Mouse (Mus musculus) kidney, adult 9 months (tissue): ENCODE data around the gene Rbpjl.
A peak's percentile ranks its signal among the peaks of the same experiment; 100 is the strongest.

Source experiments
- DNase-seq: peaks from one replicate; pipeline ENCODE4 v3.0.0; 2022

The Rbpjl gene

GRCm38 (mm10) chr2:164402906-164403305 is at the start of gene Rbpjl:
Rbpjl (plus strand) TSS chr2:164403141.
- peak; percentile 83 for DNase-seq

- no peak for DNase-seq
Measured at GRCm38 (mm10) chr2:164353356-164353755, 49.6 kb upstream of the Rbpjl start.

DNA sequence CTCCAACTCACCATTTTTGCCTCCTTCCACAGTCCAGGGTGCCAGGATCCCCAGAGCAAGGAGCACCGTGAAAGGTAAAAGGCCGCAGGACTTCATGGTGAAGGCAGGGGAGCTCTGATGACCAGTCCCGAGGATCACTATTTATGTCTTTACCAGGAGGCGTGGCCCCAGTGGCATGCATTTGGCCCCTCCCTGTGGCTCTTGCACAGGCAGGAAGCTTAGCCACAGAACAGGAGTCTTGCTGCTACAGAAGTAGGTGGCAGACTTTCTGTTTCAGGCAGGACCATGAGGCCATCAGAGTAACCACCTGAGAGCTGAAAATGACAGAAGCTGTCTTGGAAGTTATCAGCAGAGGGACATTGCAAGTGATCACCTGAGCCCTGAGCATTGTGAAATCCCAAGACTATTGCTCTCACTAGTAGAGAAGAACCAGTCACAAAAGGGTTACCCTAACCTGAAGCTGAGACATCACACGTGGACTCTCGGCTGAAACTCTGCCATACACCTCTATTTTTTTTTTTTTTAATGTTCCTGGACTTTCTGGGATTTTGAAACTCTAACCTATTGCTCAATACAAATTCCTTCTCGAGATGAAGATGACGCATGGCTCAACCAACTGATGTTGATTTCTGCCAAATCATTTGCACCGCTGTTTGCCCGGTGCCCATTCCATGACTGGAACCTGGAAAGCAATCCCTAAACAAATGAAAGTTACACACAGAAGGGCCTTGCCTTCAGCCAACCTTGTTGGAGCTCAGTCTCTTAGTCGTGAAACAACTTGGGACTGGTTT is 46.6 kb upstream of the Rbpjl start:
- DNase-seq: no peak

GRCm38 (mm10) chr2:164358373-164358772 is 44.6 kb upstream of the Rbpjl start:
- DNase-seq: peak; percentile 11

DNA sequence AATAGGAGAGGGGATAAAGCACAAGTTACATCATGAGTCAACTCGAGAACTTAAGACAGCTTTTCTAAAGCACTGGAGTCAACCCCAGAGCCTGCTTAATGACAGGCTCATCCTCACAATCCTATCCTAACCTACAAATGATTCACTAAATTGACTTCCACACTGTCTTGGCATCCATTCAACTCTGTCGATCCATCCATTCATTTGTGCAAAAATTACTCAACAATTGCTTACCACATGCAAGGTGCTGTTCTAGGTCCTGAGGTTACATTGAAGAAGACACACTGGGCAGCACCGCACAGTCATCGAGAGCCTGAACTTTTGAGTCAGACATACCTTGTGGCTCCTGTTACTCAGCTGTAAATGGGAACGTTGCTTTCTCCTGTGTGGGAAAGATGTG is 43.9 kb upstream of the Rbpjl start:
- no peak for DNase-seq

GRCm38 (mm10) chr2:164359668-164360067 is 43.3 kb upstream of the Rbpjl start:
- no peak for DNase-seq

DNA sequence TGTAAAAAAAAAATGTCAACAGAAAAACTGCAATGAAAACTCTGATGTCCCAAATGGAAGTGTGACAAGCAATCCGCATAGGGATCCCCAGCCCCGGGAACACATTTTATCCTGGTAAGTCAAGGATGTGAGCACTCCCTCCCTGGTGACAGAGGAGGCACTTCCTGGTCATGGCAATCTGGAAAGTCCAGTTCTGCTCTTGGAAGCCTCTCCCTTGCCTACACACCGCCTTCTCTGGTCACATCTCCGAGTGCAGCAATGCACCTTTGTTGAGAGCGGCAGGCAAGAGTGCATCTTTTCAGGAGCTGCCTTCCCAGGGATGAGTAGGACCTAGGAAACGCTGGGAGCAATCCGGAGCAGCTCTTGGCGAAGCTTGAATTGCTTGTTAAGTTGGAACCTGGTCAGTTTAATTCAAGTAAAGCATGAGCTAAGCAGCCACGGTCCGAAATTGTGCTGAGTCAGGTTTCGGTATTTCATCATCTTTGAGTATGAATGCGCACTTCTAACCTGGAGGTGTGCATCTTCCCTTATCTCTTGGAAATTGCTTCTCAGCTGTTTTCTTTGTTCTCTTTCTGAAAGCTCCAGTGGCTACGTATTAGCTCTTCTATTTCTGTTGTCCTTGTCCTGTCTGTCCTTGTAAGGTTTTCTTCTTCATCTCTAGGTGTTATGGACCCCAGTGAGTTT is 41.8 kb upstream of the Rbpjl start:
- no peak for DNase-seq

- no peak for DNase-seq
Measured at GRCm38 (mm10) chr2:164366947-164367346, 36.0 kb upstream of the Rbpjl start.

- DNase-seq: no peak
Measured at GRCm38 (mm10) chr2:164368620-164369105, 34.3 kb upstream of the Rbpjl start.

DNA sequence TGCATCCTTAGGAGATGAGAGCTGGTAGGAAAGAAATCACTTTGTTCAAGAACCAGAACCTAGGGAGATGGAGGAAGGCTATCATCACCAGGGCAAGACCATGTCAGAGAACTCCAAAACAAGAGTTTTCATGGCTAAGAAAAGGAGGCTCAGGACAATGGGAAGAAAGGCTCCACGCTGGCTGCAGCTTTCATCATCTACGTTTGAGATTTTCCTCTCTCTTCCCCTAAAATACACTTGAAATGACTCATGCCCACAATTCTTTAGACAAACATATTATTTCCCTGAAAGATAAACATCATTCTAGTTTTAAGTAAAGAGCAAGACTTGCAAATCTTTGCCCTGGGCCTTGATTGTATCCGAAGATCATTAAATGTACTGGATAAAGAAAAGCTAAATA is 31.6 kb upstream of the Rbpjl start:
- DNase-seq: no peak

GRCm38 (mm10) chr2:164372408-164373053 is 30.4 kb upstream of the Rbpjl start:
- no peak for DNase-seq

GRCm38 (mm10) chr2:164373187-164373586 is 29.8 kb upstream of the Rbpjl start:
- no peak for DNase-seq

GRCm38 (mm10) chr2:164377478-164378426 is 25.2 kb upstream of the Rbpjl start:
- no peak for DNase-seq

DNA sequence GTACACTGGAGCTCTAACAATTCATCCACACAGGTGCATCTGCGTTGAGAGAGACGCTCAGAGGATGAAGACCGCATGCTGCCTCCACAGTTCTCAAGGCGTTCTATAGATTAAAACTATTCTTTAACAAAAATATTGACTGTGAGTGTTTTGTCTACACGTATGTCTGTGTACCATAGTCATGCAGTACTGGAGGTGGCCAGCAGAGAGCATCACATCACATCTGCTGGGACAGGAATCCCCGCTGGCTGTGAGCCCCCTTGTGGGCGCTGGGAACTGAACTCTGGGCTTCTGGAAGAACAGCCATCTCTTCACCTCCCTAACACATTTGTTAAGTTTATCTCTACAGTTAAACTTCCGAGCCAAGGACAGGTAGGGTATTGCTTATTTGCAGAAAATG is 21.2 kb upstream of the Rbpjl start:
- no peak for DNase-seq

DNA sequence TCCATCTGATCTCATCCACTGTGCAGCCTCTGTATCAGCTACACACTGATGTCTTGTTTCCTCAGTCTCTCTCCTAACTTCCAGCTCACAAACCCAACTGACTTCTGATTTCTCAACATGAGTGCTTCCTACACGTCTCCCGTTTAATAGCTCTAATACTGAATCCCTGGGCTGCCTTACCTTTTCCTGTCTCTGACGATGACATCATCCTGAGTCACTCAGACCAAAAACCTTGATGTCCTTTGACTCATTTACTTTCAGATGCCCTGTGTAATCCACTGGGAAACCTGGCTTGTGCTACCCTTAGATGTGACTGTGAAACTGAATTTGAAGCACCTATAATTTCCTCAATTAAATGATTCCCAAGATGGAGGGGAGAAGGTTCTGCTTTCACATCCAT is 20.0 kb upstream of the Rbpjl start:
- DNase-seq: no peak

DNA sequence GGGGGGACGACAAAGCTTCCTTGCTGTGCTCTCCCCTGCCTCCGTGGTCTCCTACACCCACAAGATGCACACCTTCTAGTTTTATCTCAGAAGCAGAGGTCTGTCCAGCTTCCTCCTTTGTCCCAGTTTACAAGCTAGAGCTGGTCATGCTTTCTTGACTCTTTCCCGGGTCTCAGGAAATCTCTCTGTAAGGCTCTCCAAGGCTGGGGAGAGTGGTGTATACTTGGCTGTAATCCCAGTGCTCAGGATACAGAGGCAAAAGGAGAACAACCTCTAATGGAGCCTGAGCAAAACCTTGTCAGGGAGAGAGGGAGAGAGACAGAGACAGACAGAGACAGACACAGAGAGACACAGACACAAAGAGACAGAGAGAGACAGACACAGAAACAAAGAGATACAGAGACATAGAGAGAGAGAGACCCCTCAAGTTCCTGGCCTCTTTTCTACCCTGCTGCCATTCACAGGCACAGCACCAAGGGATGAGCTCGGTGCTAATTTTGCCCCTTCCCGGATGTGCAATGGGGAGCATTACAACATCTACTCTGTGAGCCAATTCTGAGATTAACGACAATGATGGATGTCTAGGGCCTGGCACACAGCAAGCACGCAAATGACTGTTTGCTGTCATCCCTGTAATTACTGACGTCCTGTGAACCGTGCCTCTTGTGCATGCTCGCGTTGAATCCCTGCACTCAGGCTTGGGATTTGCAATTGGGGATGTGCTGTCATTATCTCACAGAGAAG is 19.1 kb upstream of the Rbpjl start:
- DNase-seq: no peak

- DNase-seq: no peak
Measured at GRCm38 (mm10) chr2:164385927-164386763, 16.8 kb upstream of the Rbpjl start.

DNA sequence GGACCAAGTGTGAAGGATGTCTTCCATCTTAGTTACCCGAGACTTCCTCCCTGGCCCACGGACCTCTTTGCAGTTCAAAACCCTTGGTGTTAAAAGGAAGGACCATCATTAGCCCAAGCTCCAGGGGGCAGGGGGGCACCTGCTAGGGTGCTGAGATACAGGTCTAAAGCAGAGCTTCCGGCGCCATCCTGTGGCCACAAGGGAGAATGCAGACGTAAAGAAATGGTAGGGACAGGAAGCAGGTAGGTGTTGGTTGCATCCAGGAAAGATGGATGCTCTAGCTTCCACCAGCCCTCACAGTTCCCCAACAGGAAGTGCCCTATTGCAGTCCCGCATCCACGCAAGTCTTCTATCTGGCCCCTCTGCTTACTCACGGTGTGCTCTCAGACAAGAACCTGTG is 16.0 kb upstream of the Rbpjl start:
- DNase-seq: peak; percentile 45

DNA sequence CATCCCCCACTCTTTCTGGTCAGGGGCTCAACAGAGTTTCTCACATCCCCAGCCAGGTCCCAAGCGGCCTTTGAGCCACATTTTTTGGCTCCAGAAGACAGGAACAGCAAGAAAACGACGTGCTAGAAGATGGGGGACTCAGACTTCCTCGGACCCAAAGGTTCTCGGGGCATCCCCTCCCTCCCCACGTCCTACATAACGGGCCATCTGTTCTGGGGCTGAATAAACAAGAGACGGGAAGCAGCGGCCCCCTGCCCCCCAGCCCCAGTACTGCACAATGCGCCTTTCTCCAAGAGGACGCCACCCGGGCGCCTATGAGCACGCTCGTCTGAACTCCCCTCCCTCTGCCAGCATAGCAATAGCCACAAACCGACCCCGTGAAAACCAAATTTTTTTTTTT is 13.9 kb upstream of the Rbpjl start, which contains the start of gene Slpi:
Gene Slpi (minus strand): TSS at position 76 of the 400 bp plus-strand sequence.
- no peak for DNase-seq

- DNase-seq: peak; percentile 80
Measured at GRCm38 (mm10) chr2:164389499-164389898, 13.4 kb upstream of the Rbpjl start.

GRCm38 (mm10) chr2:164393126-164393525 is 9.8 kb upstream of the Rbpjl start:
- no peak for DNase-seq
